Mouse (Mus musculus) forebrain, postnatal 0 days (tissue): ENCODE results near the gene Fth1. TPM values are rescaled to one million over a fixed set of nuclear protein-coding genes. Genes with fewer than 3 reads are reported as not detected.

Experiments used
- ATAC-seq: fragments of 200-750 bp; cut with Nextera tagmentation; 2 replicates; pipeline ENCODE4 v1.8.0; 2017; ENCODE audit warnings: mild to moderate bottlenecking, moderate library complexity
- DNase-seq: peaks from one replicate; pipeline ENCODE4 v3.0.0-alpha.2; 2015
- H3K27ac ChIP-seq: fragments of 300-500 bp; sonication (generic); 2 replicates; pipeline ENCODE4 v1.5.1; 2014; ENCODE audit warnings: low read depth, mild to moderate bottlenecking, antibody characterized with exemption, low read length, moderate library complexity, mixed read lengths
- H3K27me3 ChIP-seq: fragments of 300-500 bp; sonication (generic); 2 replicates; pipeline ENCODE4 v1.6.1; 2014; ENCODE audit warnings: mild to moderate bottlenecking, low read length, mixed read lengths; ENCODE audit not compliant: insufficient read depth
- H3K36me3 ChIP-seq: fragments of 300-500 bp; sonication (generic); 2 replicates; pipeline ENCODE4 v1.6.1; 2014; ENCODE audit warnings: mild to moderate bottlenecking, moderate library complexity; ENCODE audit not compliant: insufficient read depth
- H3K4me1 ChIP-seq: fragments of 300-500 bp; sonication (generic); 2 replicates; pipeline ENCODE4 v1.6.1; 2014; ENCODE audit warnings: antibody characterized with exemption; ENCODE audit not compliant: insufficient read depth
- H3K4me2 ChIP-seq: fragments of 300-500 bp; sonication (generic); 2 replicates; pipeline ENCODE4 v1.6.1; 2014; ENCODE audit warnings: low read depth, mild to moderate bottlenecking, moderate library complexity
- H3K4me3 ChIP-seq: fragments of 300-500 bp; sonication (generic); 2 replicates; pipeline ENCODE4 v1.5.1; 2014; ENCODE audit warnings: low read depth, low read length, mixed read lengths
- H3K9ac ChIP-seq: fragments of 300-500 bp; sonication (generic); 2 replicates; pipeline ENCODE4 v1.6.1; 2014; ENCODE audit warnings: mild to moderate bottlenecking
- H3K9me3 ChIP-seq: fragments of 300-500 bp; sonication (generic); 2 replicates; pipeline ENCODE4 v1.6.1; 2016; ENCODE audit warnings: low read length
- CTCF ChIP-seq: sonication (generic); IDR thresholded peaks from 2 replicates; pipeline ENCODE4 v1.5.1; 2016; ENCODE audit warnings: antibody characterized with exemption, control low read depth, low read depth
- WGBS: fragments of 180-500 bp; shearing (Covaris S2); extraction: QIAGEN DNeasy Blood & Tissue Kit; methylation state at CpG from one replicate; pipeline ENCODE4 v1.1.7; 2014; 5-methylcytosine and 5-hydroxymethylcytosine counted together
- polyA plus RNA-seq: library from polyadenylated mRNA; unstranded; fragments of >200 nt; fragmentation: Nextera tagmentation; extraction: Ambion mirVana; gene quantifications from 2 replicates; pipeline ENCODE4 v1.2.1, GENCODE M21; 2015
- total RNA-seq: library from RNA; depleted of rRNA; stranded (reverse); fragments of >200 nt; gene quantifications from 2 replicates; pipeline ENCODE4 v1.2.3, GENCODE M21; 2014; rRNA removed

The Fth1 gene
- total and polyA plus RNA-seq, 2 experiments from 2014 or later: 300 to 2,984 TPM

GRCm38 (mm10) chr19:10022414-10023303 is 42.3 kb downstream of the Fth1 start:
- no peaks in the 10 kb centered on the region for H3K9me3 ChIP-seq
- WGBS: 68% methylated on average over 5 of the region's 5 CpGs
- TF ChIP-seq CTCF: peak; percentile 65
- H3K4me3 ChIP-seq: no peak overlapping the region
- 0 out of 2 replicates have a peak, but pooled peaks cover 4% of the 10 kb centered on the region for H3K36me3 ChIP-seq
- H3K4me2 ChIP-seq: no peak overlapping the region
- DNase-seq: peak; percentile 69
- H3K9ac ChIP-seq: no peak overlapping the region
- H3K27ac ChIP-seq: no peak overlapping the region
- ATAC-seq: peak; percentile 56
- no peaks in the 10 kb centered on the region for H3K27me3 ChIP-seq
- H3K4me1 ChIP-seq: peaks cover 5% of the 10 kb centered on the region; the same call in 1 of the 2 replicates

DNA sequence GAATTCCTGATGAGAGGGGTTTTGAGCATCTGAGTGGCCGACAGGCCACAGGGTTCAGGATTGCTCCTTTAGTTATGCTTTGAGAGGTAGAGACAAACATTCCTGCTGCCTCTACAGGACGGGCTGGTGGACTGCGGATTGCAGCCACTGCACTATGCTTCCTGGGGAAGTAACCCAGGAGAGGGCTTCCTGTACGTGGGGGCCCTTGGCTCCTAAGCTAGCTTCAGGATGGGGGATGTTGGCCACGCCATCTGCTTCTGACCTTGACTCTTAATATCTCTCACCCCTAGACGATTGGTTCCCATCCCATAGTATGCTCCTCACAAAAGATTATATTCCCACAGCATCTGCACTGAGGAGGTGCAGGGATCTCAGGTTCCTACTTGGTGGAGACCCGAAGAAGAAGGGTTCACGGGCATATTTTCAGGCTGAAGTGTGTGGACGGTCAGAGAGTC is 42.9 kb downstream of the Fth1 start:
- no peak overlapping the region for H3K4me3 ChIP-seq
- H3K4me1 ChIP-seq: peaks cover 5% of the 10 kb centered on the region; the same call in 1 of the 2 replicates
- no peaks in the 10 kb centered on the region for H3K27me3 ChIP-seq
- no peaks in the 10 kb centered on the region for H3K9me3 ChIP-seq
- DNase-seq (no peak), ATAC-seq (no peak)
- no peak overlapping the region for H3K4me2 ChIP-seq
- 63% methylated on average over 9 of the region's 9 CpGs for WGBS
- 0 out of 2 replicates have a peak, but pooled peaks cover 4% of the 10 kb centered on the region for H3K36me3 ChIP-seq
- H3K27ac ChIP-seq: no peak overlapping the region
- no peak overlapping the region for H3K9ac ChIP-seq
- no peak for TF ChIP-seq CTCF

DNA sequence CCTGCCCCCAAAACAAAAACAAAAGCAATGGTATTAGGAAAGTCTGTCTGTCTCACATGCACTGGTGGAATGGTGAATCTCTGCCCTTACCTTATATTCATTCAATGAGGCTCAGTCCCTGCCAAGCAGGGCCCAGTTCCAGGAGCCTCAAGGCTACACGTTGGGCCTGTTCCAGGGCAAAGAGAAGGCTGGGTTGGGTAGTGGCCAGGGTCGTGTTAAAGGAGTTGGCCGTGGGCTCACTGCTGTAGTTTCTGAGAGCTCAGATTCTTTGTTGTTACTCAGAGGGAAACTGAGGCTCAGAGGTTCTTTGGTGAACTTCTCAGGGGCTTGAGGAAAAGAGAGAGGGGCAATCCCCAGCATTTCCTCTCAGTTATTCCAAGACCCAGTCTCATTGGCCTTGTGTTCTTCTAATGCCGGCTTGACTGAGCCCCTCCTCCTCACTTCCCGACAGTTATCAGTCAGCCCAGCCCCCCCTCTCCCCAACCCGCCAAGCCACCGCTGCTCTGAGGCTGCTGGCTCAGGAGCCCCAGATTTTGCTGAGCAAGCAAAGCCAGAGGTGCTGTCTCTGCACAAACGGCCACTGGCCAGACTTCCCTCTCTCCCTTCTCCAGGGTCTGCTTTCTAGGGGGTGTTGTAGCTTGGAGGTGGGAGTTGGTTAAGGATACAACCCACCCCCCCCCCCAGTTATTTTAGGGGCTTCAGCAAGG is 44.9 kb downstream of the Fth1 start:
- ATAC-seq (peak; percentile 46), DNase-seq (peak; percentile 50)
- no peaks in the 10 kb centered on the region for H3K4me1 ChIP-seq
- H3K27me3 ChIP-seq: no peaks in the 10 kb centered on the region
- no peak overlapping the region for H3K4me2 ChIP-seq
- 16% methylated on average over 8 of the region's 8 CpGs for WGBS
- H3K36me3 ChIP-seq: peaks cover 9% of the 10 kb centered on the region; the same call in 1 of the 2 replicates
- no peak overlapping the region for H3K9ac ChIP-seq
- peak overlapping the region; percentile 15; the same call in 1 of the 2 replicates for H3K27ac ChIP-seq
- no peak for TF ChIP-seq CTCF
- no peak overlapping the region for H3K4me3 ChIP-seq
- no peaks in the 10 kb centered on the region for H3K9me3 ChIP-seq

GRCm38 (mm10) chr19:10029746-10030145 is 49.3 kb downstream of the Fth1 start:
- ATAC-seq: no peak
- DNase-seq: no peak
- TF ChIP-seq CTCF: no peak
- WGBS: 84% methylated on average over 2 of the region's 2 CpGs
- Histone ChIP-seq H3K27ac (no peak overlapping the region), H3K27me3 (no peaks in the 10 kb centered on the region), H3K4me1 (no peaks in the 10 kb centered on the region), H3K36me3 (peaks cover 9% of the 10 kb centered on the region; the same call in 1 of the 2 replicates), H3K9me3 (no peaks in the 10 kb centered on the region), H3K4me2 (no peak overlapping the region), H3K4me3 (no peak overlapping the region), H3K9ac (no peak overlapping the region)

DNA sequence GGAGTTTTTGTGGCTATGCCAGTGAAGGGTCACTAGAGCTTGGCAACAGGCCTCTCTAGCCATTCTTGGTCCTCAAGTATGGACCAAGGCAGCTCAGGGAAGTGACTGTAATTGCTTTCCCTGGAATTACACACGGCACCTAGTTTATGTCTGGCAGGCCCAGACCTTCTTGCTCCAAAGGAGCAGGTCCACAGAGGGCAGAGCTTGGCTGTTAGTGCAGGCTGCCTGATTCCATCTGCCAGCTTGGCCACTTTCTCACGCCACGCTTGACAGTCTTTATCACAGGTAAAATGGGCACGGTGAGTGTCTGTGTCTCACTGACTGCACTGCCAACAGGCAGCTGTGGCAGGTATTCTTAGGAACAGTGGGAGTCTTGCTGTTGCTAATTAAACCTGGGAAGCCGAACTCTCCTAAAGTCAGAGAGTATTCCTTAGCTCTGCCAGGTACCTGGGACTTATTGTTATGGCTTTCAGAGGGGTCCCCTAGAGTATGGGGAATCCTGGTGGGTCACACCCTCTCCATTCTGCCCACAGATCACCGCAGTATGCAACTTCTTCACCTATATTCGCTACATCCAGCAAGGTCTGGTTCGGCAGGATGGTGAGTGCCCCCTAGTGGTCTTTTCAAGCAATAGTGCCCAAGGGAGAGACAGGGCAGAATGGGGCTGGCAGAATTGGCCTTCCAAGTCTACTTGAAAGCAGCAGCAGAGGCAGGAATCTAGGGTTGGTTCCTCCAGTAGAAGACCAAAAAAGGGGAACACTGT is 53.0 kb downstream of the Fth1 start:
- Histone ChIP-seq H3K4me2 (no peak overlapping the region), H3K27me3 (no peaks in the 10 kb centered on the region), H3K4me1 (no peaks in the 10 kb centered on the region), H3K9ac (no peak overlapping the region), H3K4me3 (no peak overlapping the region), H3K9me3 (no peaks in the 10 kb centered on the region), H3K36me3 (peaks cover 5% of the 10 kb centered on the region; the same call in 1 of the 2 replicates), H3K27ac (no peak overlapping the region)
- peak; percentile 90 for TF ChIP-seq CTCF
- 31% methylated on average over 8 of the region's 8 CpGs for WGBS
- ATAC-seq (peak; percentile 75), DNase-seq (peak; percentile 78)

DNA sequence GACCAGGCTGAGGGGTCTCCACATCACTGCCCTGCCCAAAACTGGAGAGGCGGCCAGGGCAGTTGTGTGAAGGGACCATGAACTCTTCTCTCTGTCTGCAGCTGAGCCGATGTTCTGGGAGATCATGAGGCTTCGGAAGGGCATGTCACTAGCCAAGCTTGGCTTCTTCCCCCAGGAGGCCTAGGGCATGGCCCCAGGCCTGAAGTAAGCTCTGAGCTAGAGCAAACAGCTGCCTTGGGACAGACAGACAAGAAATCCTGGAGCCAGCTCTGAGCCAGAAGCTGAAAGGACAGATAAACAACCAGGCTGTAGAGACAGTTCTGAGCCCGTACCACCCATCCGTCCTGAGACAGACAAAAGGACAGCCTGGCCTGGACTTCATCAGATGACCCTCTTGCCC is 54.0 kb downstream of the Fth1 start:
- Histone ChIP-seq H3K4me1 (no peaks in the 10 kb centered on the region), H3K9ac (no peak overlapping the region), H3K27me3 (no peaks in the 10 kb centered on the region), H3K36me3 (peaks cover 5% of the 10 kb centered on the region; the same call in 1 of the 2 replicates), H3K27ac (no peak overlapping the region), H3K4me2 (no peak overlapping the region), H3K9me3 (no peaks in the 10 kb centered on the region), H3K4me3 (no peak overlapping the region)
- 79% methylated on average over 5 of the region's 5 CpGs for WGBS
- no peak for TF ChIP-seq CTCF
- ATAC-seq: no peak
- DNase-seq: no peak

Other genes with a start within 250 kb of the Fth1 start
- gene Scgb2a2, start 133.0 kb upstream of the Fth1 start, total RNA-seq: not detected in 2 replicates
- gene Scgb2a2, start 133.0 kb upstream of the Fth1 start, polyA plus RNA-seq: not detected in 2 replicates
- 6.2 and 15.9 TPM in 2 replicates for gene Incenp, start 81.0 kb upstream of the Fth1 start, total RNA-seq
- 12.3 and 19.4 TPM in 2 replicates for gene Incenp, start 81.0 kb upstream of the Fth1 start, polyA plus RNA-seq
- 0.92 and 1.6 TPM in 2 replicates for gene Best1, start 21.0 kb downstream of the Fth1 start, total RNA-seq
- 1.6 and 3.6 TPM in 2 replicates for gene Best1, start 21.0 kb downstream of the Fth1 start, polyA plus RNA-seq
- gene Rab3il1, start 21.1 kb downstream of the Fth1 start, total RNA-seq: 14.4 and 19.9 TPM in 2 replicates
- 20.0 and 20.6 TPM in 2 replicates for gene Rab3il1, start 21.1 kb downstream of the Fth1 start, polyA plus RNA-seq
- gene Fads3, start 61.0 kb downstream of the Fth1 start, total RNA-seq: 45.5 and 45.6 TPM in 2 replicates
- 25.0 and 29.4 TPM in 2 replicates for gene Fads3, start 61.0 kb downstream of the Fth1 start, polyA plus RNA-seq
- gene Fads2, start 121.1 kb downstream of the Fth1 start, total RNA-seq: 218 and 248 TPM in 2 replicates
- gene Fads2, start 121.1 kb downstream of the Fth1 start, polyA plus RNA-seq: 183 and 249 TPM in 2 replicates
- 142 and 176 TPM in 2 replicates for gene Fads1, start 202.3 kb downstream of the Fth1 start, total RNA-seq
- 113 and 153 TPM in 2 replicates for gene Fads1, start 202.3 kb downstream of the Fth1 start, polyA plus RNA-seq
- gene Tmem258, start 223.4 kb downstream of the Fth1 start, total RNA-seq: 102 and 135 TPM in 2 replicates
- 310 and 398 TPM in 2 replicates for gene Tmem258, start 223.4 kb downstream of the Fth1 start, polyA plus RNA-seq
- gene Fen1, start 223.6 kb downstream of the Fth1 start, total RNA-seq: 23.4 and 24.6 TPM in 2 replicates
- gene Fen1, start 223.6 kb downstream of the Fth1 start, polyA plus RNA-seq: 28.7 and 30.8 TPM in 2 replicates